Mouse (Mus musculus) testis, adult 2 months (tissue): ENCODE measurements around the gene St8sia6. TPM values are rescaled to one million over a fixed set of nuclear protein-coding genes. Genes with fewer than 3 reads are reported as not detected.

Experiments
- H3K27ac ChIP-seq: fragments of 200-500 bp; 2 replicates; pipeline ENCODE4 v1.5.1; 2012; ENCODE audit warnings: low read depth, low read length; ENCODE audit not compliant: control insufficient read depth, insufficient read depth
- H3K27me3 ChIP-seq: fragments of 200-500 bp; 2 replicates; pipeline ENCODE4 v1.6.1; 2012; ENCODE audit warnings: mild to moderate bottlenecking, low read length, moderate library complexity; ENCODE audit not compliant: control insufficient read depth, insufficient read depth
- H3K36me3 ChIP-seq: fragments of 200-500 bp; 2 replicates; pipeline ENCODE4 v1.6.1; 2012; ENCODE audit warnings: mild to moderate bottlenecking, low read length; ENCODE audit not compliant: control insufficient read depth, insufficient read depth
- H3K4me1 ChIP-seq: fragments of 200-500 bp; 2 replicates; pipeline ENCODE4 v1.6.1; 2012; ENCODE audit warnings: low read length; ENCODE audit not compliant: control insufficient read depth, insufficient read depth
- H3K4me3 ChIP-seq: fragments of 200-500 bp; 2 replicates; pipeline ENCODE4 v1.5.1; 2012; ENCODE audit warnings: low read depth, mild to moderate bottlenecking, low read length, moderate library complexity, mixed read lengths; ENCODE audit not compliant: control insufficient read depth
- CTCF ChIP-seq: fragments of 200-500 bp; IDR thresholded peaks from 2 replicates; pipeline ENCODE4 v1.5.1; 2012; ENCODE audit warnings: low read depth, mild to moderate bottlenecking, inconsistent platforms, low read length, moderate library complexity; ENCODE audit not compliant: control insufficient read depth, insufficient read depth, insufficient replicate concordance
- POLR2A ChIP-seq: fragments of 200-500 bp; IDR thresholded peaks from 2 replicates; pipeline ENCODE4 v1.6.1; 2012; ENCODE audit warnings: low read depth, mild to moderate bottlenecking, inconsistent platforms, low read length, moderate library complexity; ENCODE audit not compliant: control insufficient read depth
- polyA plus RNA-seq: library from polyadenylated mRNA; depleted of rRNA; stranded (reverse); fragments of >200 nt; gene quantifications from 2 replicates; pipeline ENCODE4 v1.2.3, GENCODE M21; 2012

The St8sia6 gene
- polyA plus RNA-seq, 1 experiment = 0.07 TPM

- Histone ChIP-seq H3K27ac (no peak overlapping the region), H3K4me3 (no peak overlapping the region), H3K27me3 (no peaks in the 10 kb centered on the region), H3K4me1 (no peaks in the 10 kb centered on the region), H3K36me3 (no peaks in the 10 kb centered on the region)
- TF ChIP-seq CTCF (no peak), POLR2A (no peak)
These were observed 99.4 kb downstream of the St8sia6 start for GRCm38 (mm10) chr2:13694417-13694816.

- no peak overlapping the region for H3K27ac ChIP-seq
- H3K27me3 ChIP-seq = no peaks in the 10 kb centered on the region
- no peak for TF ChIP-seq CTCF
- H3K36me3 ChIP-seq = no peaks in the 10 kb centered on the region
- no peak overlapping the region for H3K4me3 ChIP-seq
- no peaks in the 10 kb centered on the region for H3K4me1 ChIP-seq
These were observed 109.5 kb downstream of the St8sia6 start for GRCm38 (mm10) chr2:13684380-13684779.

DNA sequence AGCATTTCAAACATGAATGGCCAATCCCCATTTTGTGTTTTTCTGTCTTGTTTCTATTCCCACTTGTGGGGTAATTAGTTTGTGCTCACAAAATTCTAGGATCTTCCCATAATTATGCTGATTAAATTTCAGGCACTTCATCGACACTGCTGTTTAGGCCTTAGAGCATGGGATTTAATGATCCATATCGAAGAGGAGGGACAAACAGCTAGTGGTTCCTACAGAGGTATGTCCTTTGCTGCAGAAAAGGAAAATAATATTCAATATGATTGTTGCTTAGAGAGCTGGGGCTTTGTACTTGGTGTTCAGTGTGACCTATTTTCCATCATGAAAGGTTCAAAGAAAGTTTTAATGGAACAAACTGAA is 110.7 kb downstream of the St8sia6 start:
- TF ChIP-seq CTCF = no peak
- no peak for TF ChIP-seq POLR2A
- no peak overlapping the region for H3K4me3 ChIP-seq
- H3K27me3 ChIP-seq = no peaks in the 10 kb centered on the region
- H3K36me3 ChIP-seq = no peaks in the 10 kb centered on the region
- no peaks in the 10 kb centered on the region for H3K4me1 ChIP-seq
- no peak overlapping the region for H3K27ac ChIP-seq

DNA sequence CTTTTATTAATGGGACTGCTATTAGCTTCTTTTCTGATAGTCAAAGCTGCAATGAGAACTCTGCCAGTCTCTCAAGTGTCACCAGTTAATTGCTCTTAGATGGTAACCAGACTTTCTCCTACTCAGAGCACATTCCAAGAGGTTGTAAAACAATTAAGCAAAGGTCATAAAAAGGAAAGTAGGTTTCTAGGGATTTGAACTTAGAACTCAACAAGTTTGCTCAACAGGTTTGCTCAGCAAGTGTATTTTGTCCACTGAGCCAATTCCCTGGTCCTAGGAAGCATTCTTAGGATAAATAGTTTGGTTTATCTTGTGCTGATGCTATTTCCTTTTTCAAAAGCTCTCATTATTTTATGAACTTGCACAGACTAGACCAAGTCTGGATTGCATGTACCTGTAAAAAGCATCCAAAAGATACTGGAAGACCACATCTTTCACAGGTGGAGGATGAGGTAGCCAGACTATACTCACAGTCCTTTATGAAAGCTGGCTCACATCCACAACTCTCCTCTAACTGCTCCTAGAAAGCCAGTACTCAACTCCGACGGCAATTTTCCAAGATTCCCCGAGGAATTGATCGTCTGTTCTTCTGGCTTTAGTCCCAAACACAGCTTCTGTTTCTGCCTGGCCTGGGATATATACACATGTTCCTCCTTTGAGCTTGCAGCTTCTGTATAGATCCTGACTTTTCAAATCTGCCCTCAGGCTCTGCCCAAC is 111.2 kb downstream of the St8sia6 start:
- H3K36me3 ChIP-seq = no peaks in the 10 kb centered on the region
- no peaks in the 10 kb centered on the region for H3K27me3 ChIP-seq
- no peak for TF ChIP-seq POLR2A
- no peak for TF ChIP-seq CTCF
- H3K4me3 ChIP-seq = no peak overlapping the region
- no peaks in the 10 kb centered on the region for H3K4me1 ChIP-seq
- H3K27ac ChIP-seq = no peak overlapping the region

DNA sequence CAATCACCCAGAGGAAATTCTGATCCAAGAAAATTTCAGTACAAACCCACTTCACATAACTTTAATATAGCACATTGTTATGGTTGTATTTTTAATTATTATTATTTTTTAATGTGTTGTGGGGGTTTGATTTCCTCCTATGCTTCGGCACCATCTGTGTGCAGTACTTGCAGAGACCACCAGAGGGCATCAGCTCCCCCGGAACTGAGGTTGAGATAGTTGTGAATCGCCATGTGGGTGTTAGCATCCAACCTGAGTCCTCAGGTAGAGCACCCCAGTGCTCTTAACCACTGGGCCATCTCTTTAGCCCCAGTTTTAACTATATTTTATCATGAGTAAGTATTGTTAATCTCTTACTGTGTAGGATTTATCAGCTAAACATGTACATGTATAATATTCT is 120.9 kb downstream of the St8sia6 start:
- Histone ChIP-seq H3K27me3 (no peaks in the 10 kb centered on the region), H3K36me3 (no peaks in the 10 kb centered on the region), H3K27ac (no peak overlapping the region), H3K4me1 (peaks cover 2% of the 10 kb centered on the region), H3K4me3 (peak overlapping the region; percentile 83; the same call in 1 of the 2 replicates)
- no peak for TF ChIP-seq POLR2A
- TF ChIP-seq CTCF = peak; percentile 91; the same call in 1 of the 2 replicates

DNA sequence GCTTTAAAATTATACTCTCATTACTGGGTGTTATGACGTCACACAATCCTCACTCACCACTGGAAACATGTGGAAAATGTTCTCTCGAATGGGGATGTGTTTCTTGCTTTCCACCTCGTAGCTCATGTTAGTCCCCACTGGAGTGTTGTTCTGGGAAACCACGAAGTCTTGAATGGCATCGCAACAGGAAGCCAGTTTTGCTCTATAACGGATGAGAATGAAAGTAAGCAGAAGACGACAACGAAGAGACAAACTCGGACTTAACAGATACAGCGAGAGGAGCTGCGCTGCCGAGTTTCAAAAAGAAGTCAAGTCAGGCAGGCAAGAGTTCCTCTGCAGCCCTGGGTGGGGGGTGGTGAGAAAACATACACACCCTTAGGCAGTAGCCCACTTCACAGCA is 121.4 kb downstream of the St8sia6 start:
- no peak for TF ChIP-seq POLR2A
- no peak for TF ChIP-seq CTCF
- Histone ChIP-seq H3K27ac (no peak overlapping the region), H3K36me3 (no peaks in the 10 kb centered on the region), H3K4me1 (peaks cover 2% of the 10 kb centered on the region), H3K27me3 (no peaks in the 10 kb centered on the region), H3K4me3 (peak overlapping the region; percentile 83)

DNA sequence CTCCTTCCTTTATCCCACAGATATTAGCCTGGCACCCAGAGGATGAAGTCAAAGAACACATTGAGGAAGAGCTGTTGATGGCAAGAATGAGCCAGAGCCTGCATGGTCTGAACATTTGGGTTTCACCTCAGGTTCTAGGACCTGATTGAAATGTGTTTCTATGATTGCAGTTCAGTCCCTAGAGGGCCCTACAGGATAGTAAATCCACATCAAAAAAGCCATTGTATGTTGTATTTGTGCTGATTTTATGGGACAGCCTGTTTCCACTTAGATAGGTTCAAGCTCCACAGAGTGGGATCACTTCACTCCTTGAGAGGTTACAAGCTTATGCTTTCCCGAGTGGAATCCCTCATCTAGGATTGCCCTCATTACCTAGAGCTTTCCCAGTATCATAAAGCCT is 159.0 kb downstream of the St8sia6 start:
- TF ChIP-seq POLR2A (no peak), CTCF (no peak)
- Histone ChIP-seq H3K4me1 (no peaks in the 10 kb centered on the region), H3K27ac (no peak overlapping the region), H3K4me3 (no peak overlapping the region), H3K36me3 (no peaks in the 10 kb centered on the region), H3K27me3 (no peaks in the 10 kb centered on the region)
